Mouse (Mus musculus) kidney, adult 2 months (tissue): ENCODE results near the gene Gm3285.

Experiments
- CTCF ChIP-seq: fragments of 200-500 bp; conservative IDR thresholded peaks from 2 replicates; pipeline ENCODE4 v1.5.1; 2011; ENCODE audit warnings: low read depth, mild to moderate bottlenecking, control low read depth, low read length, moderate library complexity, mixed read lengths; ENCODE audit not compliant: insufficient read depth, insufficient read length
- POLR2A ChIP-seq: fragments of 200-500 bp; IDR thresholded peaks from one replicate; pipeline ENCODE4 v1.6.1; 2011; ENCODE audit warnings: low read depth, low read length, control low read depth

DNA sequence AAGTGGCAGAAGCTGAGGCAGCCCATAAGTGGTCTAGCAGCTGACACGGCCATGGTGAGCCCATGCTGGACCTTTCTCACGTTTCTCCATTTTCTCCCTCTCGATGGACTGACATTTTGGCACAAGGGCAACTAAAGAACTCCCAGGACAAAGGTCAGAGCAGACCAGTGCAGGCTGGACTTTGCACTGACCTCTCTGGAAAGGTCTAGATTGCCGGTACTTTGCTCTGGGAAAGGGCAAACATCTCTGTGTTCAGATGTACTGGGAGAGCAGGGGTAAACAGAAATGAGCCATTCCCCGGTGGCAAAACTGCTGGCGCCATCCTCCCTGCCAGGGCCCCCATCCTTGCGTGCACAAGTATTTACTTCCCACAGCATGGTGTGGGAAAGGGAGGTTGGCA, 38.4 kb downstream of the Gm3285 start:
- TF ChIP-seq CTCF (no peak), POLR2A (no peak)
